Mouse (Mus musculus) frontal cortex, postnatal 10 days (tissue): ENCODE measurements at regions not wholly inside any gene's neighbourhood (a gene's known extent, or its start where the extent isn't known, plus 50 kb on each side); places are given as distances from the start of the nearest gene placed in this dataset.
A peak's percentile ranks its signal among the peaks of the same experiment; 100 is the strongest.
"Not testable (repeated sequence)": the region's sequence is repeated elsewhere in the genome, so short reads cannot be mapped to it uniquely, and the experiment has no call there.

ENCODE experiments used
- DNase-seq, 2 experiments: peaks; one replicate each; pipeline ENCODE4 v3.0.0; 2022; ENCODE audit warnings: low spot score in 2 of 2, mixed read lengths in 1 of 2

DNA sequence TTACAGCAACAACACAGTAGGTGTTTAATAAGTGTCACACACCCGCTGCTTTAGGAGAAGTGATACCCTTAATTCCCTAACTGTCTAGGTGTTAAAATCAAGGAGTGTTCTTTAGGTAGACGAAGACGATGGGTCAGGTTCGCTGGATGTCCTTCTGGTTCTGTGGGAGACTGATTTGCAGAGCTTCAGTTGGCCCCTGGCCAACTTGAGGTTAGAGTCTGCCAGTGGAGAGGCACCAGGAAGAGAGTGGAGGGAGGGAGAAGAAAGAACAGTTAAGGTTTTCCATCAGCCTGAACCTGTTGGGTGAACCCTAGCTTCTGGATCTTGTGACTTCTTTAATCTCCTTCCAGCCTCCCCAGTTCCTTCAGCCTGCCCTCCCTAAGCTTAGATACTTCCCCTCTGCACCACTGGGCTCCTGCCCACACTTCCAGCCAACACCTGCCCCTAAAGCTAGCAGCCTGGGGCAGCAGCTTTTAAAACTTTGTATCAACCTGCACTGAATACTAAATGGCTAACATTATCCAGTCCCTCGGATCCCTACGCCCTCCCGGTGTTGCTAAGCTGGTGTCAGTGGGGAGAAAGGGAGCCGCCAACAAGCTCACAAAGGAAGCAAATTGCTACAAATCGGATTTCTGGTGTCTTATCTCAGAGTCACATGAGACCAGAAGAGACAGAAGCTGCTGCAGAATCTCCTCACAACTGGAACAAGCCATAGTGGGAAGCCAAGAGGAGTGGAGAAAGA is 62.1 kb upstream of the Adgrl1 start:
- no peak for DNase-seq

DNA sequence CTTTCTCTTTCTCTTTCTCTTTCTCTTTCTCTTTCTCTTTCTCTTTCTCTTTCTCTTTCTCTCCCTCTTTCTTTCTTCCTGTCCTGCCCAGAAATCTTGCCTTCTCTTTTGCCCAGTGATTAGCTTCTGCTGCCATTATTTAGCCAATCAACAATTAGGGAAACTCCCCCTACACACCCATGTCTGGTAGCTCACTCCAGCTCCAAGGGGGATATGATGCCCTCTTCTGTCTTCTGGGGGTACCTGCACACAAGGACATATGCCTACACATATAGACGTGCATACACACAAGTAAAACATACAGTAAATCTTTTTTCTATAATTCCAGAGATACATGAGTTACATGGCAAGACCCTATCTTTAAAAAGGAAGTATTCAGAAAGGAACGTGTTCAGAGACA is 70.1 kb upstream of the Adgrl1 start:
- DNase-seq: no peak

DNA sequence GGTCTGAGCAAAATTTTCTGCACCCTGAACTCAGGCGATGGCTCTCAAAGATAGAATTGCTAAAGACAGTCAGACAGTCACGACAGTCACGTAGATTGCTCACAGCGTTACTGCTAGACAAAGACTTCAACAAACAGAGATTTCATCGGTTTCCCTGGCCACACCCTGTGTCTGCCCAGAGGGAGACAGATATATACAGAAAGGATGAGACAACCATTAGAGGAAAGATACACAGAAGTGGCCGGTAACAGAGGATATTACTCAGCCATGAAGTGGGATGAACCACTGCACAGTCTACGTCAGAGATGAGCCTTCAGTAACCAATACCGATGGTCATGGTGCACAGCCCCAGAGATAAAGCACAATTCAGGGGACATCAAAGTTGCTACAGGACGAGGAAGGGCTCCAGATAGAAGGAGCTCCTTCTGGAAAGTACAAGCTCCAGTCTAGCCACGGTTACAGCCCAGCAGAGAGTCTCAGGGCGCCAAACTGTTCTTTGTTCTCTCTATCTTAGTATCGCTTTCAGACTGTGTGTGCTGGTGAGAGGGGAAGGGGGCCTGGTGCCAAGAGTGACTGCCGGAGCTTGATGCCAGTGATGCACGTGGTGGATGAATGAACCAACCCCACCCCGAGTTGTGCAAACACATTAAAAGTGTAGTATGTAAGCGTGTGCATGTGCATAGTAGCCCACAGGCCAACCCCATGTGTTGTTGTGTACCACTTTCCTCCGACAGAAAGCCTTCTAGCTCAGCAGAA is 74.8 kb upstream of the Adgrl1 start:
- no peak for DNase-seq

DNA sequence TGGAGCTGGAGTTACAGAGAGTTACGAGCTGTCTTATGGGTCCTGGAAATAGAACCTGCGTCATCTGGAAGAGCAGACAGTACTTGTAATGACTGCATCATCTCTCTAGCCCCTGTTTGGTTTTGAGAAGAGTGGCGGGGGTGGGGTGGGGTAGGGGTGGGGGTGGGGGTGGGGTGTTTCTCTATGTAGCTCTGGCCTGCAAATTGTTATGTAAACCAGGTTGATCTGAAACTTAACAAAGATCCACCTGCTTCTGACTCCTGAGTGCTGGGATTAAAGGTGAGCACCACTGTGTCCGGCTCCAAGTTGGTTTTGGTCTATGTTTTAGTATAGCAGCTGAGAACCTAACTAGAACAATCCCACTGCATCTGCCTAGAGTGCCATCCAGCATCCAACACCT is 78.0 kb upstream of the Adgre5 start:
- DNase-seq: no peak

DNA sequence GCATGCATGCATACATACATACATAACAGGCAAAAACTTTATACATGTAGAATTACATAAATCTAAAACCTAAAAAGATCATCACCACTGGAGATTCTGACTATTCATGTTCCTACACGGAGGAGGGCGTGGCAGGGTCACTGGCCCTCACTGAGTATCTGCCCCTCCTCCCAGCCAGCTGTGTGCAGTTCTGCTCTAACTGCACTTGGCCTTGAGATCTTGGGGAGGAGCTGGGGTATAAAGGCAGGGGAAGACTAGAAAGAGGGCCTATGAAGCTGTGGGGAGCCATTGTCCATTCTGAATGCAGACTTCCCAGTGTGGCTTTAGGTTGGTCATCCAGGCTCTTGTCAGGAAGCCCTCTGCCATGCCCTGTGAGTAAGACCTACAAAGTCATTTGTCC is 69.5 kb upstream of the Adgre5 start:
- no peak for DNase-seq

DNA sequence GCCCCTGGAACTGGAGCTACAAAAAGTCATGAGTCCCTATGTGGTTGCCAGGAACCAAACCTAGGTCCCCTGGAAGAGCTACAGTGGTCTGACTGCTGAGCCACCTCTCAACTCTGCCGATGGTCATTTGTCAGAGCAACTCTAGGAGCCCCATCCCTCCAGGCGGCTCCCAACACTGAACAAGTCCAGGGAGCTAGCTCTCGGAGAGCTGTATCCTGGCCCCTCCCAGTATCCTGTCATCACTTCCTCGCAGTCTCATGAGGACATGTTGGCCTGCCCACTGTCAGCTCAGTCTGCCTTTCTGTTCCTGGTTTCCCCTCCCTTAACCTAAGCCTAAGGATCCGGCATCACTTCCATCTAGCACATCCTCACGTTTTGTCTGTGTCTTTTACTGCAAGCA is 64.5 kb upstream of the Adgre5 start:
- no peak for DNase-seq

DNA sequence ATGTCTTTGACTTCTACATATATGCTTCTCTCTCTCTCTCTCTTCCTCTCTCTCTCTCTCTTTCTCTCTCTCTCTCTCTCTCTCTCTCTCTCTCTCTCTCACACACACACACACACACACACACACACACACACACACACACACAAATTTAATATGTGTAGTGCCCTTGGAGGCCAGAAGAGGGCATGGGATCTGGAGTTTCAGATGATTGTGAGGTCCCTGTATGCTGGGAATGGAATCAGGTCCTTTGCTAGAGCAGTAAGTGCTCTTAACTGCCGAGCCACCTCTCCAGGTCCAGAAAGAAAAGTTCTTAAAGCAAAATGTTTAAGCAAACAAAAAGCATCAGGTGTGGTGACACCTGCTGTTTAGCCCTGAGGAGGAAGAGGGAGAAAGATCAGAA is 62.2 kb upstream of the Adgre5 start:
- DNase-seq: not testable (repeated sequence)

DNA sequence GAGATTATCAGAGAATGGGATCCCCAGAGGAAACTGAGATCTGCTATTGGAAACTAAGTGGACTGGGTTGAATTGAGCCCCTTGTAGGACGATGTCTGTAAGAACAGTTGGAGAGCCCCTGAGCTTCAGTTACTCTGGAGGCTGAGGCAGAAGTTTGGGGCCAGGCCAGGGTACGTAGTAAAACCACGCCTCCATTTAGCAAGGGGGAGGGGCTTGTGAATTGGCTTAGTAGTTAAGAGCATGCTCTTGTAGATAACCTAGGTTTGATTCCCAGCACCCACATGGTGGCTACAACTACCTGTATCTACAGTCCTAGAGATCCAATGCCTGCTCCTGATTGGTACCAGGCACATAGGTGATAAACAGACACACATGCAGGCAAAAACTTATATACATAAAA is 61.4 kb upstream of the Adgre5 start:
- no peak for DNase-seq

DNA sequence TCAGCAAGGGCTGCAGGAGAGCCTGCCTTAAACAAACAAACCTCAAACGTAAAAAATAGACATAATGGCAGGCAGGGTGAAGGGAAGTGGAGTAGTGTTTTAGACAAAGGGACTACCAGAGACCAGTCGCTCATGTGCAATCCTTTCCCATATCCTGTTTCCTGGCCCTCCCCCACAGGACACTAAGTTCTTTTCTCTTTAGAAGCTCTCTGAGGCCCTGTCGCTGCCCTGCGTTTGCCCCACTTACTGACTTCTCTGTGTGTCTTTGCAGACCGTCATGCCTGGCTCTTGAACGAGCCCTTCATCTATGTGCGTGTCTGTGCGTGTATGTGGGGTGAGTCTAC is 58.5 kb upstream of the Adgre5 start:
- DNase-seq: no peak

DNA sequence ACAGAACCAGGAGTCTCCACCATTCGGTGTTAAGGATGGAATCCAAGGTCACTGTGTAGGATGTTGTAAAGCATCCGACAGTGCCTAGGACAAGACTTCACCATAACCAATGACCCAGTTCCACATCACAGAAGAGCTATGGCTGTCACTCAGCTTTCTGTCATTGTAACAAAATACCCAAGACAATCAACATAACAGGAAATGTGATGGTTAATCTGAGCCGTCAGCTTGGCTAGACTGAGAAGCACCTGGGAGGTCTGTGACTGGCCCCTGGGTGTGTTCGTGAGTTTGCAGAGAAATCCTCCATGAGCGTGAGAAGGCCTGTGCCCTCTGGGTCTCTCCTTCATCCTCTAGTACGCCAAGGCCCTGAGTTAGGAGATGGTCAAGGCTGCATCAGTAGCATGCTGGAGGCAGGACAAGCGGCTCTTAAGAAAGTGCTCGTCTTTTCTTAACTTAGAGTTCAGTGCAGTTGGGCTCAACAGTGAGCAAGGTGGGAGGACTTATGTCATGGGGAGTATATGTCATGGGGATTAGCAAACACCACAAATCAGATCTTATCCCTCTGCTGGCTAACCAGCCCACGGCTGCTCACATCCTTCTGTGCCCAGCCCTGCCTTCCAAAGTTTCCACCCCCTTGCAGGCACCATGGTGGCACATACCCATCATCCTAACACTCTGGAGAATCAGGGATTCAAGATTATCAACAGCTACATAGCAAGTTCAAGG is 57.9 kb upstream of the Adgre5 start:
- no peak for DNase-seq

DNA sequence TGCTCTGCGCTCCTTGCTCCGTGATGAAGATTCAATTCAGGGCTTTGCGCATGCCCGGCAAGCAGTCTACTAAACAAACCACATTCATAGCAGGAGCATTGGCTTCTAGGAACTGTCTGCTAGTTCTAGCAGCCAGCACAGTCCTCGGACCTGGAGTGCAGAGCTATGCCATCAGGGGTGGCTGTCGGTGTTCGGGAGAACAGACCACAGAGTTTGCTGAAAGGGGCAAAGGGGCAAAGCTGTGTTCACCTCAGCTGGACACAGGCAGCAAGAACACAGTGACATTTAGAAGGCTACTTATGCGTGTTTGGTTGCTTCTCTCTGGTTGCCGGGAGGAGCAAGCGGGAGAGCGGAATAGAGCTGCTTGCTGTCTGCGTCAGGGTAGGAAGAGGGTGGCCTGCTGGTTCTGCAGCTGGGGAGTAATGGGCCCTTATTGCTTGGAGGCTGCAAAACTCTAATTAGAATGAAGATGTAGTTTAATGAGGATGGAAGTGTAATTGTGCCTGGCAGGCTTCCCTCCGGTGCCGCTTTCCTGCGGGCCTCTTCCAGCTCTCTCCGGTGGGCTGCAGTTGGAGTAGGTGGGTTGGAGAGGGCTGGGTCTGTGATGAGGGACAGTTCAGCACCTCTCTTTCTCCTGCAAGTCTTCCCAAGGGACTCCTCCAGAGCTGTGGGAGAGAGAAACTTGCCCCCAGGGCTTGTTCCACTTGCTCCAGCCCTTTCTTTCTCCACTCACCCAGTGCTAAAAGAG is 52.5 kb upstream of the Adgre5 start:
- DNase-seq: peak in 1 of 2 experiments; percentile 19
